Mouse (Mus musculus) testis, adult 2 months (tissue): ENCODE results near the gene Dgat2. TPM values are rescaled to one million over a fixed set of nuclear protein-coding genes. Genes with fewer than 3 reads are reported as not detected.

Experiments used
- H3K27ac ChIP-seq: fragments of 200-500 bp; 2 replicates; pipeline ENCODE4 v1.5.1; 2012; ENCODE audit warnings: low read depth, low read length; ENCODE audit not compliant: control insufficient read depth, insufficient read depth
- H3K27me3 ChIP-seq: fragments of 200-500 bp; 2 replicates; pipeline ENCODE4 v1.6.1; 2012; ENCODE audit warnings: mild to moderate bottlenecking, low read length, moderate library complexity; ENCODE audit not compliant: control insufficient read depth, insufficient read depth
- H3K36me3 ChIP-seq: fragments of 200-500 bp; 2 replicates; pipeline ENCODE4 v1.6.1; 2012; ENCODE audit warnings: mild to moderate bottlenecking, low read length; ENCODE audit not compliant: control insufficient read depth, insufficient read depth
- H3K4me1 ChIP-seq: fragments of 200-500 bp; 2 replicates; pipeline ENCODE4 v1.6.1; 2012; ENCODE audit warnings: low read length; ENCODE audit not compliant: control insufficient read depth, insufficient read depth
- H3K4me3 ChIP-seq: fragments of 200-500 bp; 2 replicates; pipeline ENCODE4 v1.5.1; 2012; ENCODE audit warnings: low read depth, mild to moderate bottlenecking, low read length, moderate library complexity, mixed read lengths; ENCODE audit not compliant: control insufficient read depth
- CTCF ChIP-seq: fragments of 200-500 bp; IDR thresholded peaks from 2 replicates; pipeline ENCODE4 v1.5.1; 2012; ENCODE audit warnings: low read depth, mild to moderate bottlenecking, inconsistent platforms, low read length, moderate library complexity; ENCODE audit not compliant: control insufficient read depth, insufficient read depth, insufficient replicate concordance
- POLR2A ChIP-seq: fragments of 200-500 bp; IDR thresholded peaks from 2 replicates; pipeline ENCODE4 v1.6.1; 2012; ENCODE audit warnings: low read depth, mild to moderate bottlenecking, inconsistent platforms, low read length, moderate library complexity; ENCODE audit not compliant: control insufficient read depth
- polyA plus RNA-seq: library from polyadenylated mRNA; depleted of rRNA; stranded (reverse); fragments of >200 nt; gene quantifications from 2 replicates; pipeline ENCODE4 v1.2.3, GENCODE M21; 2012

Dgat2 gene
- polyA plus RNA-seq, 1 experiment = 315 TPM

DNA sequence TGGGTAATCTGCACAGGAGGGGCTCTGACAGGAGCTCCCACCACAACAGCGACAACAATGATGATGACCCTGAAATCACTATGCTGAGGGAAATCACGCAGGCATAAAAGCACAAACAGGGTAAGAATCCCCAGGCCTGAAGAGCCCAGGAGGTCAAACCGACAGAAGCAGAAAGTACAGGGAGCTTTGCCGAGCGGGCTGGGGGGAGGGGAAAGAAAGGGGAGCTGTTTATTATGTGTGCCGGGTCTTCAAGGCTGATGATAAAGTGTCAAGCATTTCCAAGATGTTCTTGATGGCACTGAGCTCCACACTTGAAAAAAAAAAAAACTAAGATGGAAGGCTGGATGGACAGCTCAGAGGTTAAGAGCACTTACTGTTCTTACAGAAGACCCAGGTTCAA, 45.7 kb downstream of the Dgat2 start:
- H3K36me3 ChIP-seq = no peaks in the 10 kb centered on the region

DNA sequence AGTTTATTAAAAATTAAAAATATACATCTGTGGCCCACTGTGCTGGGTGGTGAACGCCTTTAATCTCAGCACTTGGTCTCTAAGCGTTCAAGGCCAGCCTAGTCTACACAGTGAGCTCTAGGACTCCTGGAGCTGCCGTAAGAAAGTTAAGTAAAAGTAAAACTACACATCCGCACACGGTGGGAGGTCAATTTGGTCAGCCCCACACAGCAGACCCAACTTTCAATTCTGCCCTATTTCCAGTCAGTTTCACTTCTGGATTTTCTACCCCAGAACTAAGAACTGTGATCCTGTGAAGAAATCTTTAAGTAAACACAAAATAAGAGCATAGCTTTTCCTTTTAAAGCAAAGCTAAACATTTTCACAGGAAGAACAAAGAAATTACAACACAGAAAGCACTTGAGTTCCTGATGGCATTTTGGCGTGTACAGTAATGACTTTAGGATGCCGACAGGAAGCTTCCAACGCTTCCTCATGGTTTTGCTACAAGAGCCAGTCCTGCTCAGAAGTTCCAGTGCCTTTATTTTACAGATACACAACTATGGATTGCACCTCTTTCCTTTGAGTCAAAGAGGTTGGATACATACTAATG, 48.6 kb downstream of the Dgat2 start:
- Histone ChIP-seq H3K4me1 (no peaks in the 10 kb centered on the region; the same call in none of the 2 replicates), H3K36me3 (no peaks in the 10 kb centered on the region), H3K4me3 (no peak overlapping the region), H3K27me3 (no peaks in the 10 kb centered on the region), H3K27ac (no peak overlapping the region)
- no peak for TF ChIP-seq POLR2A

More for the DNA sequence above, 45.7 kb downstream of the Dgat2 start:
- no peak overlapping the region for H3K27ac ChIP-seq
- no peak for TF ChIP-seq POLR2A
- no peak for TF ChIP-seq CTCF
- H3K4me1 ChIP-seq = peaks cover 12% of the 10 kb centered on the region
- H3K27me3 ChIP-seq = no peaks in the 10 kb centered on the region
- no peak overlapping the region for H3K4me3 ChIP-seq

DNA sequence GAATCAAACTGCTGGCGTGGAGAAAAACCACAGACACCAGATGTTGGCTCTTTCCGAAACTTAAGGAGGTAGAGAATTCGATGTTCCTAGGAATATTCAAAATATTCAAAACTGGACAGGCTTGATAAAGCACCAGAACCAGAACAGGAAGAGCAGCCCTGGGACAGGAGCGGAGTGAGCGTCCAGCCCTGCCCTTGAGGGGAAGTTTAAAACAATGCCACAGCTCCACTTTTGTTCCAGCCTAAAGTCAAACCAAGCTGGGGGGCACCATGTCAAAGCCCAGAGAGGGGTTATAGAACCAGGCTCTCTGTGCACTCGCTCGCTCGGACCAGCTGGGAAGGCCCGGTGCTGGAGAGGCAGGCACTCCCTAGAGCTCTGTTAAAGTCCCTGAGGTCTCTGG, 49.9 kb downstream of the Dgat2 start:
- no peaks in the 10 kb centered on the region for H3K27me3 ChIP-seq
- H3K27ac ChIP-seq = peak overlapping the region; percentile 60; the same call in 1 of the 2 replicates
- TF ChIP-seq CTCF (no peak), POLR2A (no peak)
- no peak overlapping the region for H3K4me3 ChIP-seq
- no peaks in the 10 kb centered on the region for H3K36me3 ChIP-seq
- H3K4me1 ChIP-seq = peaks cover 9% of the 10 kb centered on the region

DNA sequence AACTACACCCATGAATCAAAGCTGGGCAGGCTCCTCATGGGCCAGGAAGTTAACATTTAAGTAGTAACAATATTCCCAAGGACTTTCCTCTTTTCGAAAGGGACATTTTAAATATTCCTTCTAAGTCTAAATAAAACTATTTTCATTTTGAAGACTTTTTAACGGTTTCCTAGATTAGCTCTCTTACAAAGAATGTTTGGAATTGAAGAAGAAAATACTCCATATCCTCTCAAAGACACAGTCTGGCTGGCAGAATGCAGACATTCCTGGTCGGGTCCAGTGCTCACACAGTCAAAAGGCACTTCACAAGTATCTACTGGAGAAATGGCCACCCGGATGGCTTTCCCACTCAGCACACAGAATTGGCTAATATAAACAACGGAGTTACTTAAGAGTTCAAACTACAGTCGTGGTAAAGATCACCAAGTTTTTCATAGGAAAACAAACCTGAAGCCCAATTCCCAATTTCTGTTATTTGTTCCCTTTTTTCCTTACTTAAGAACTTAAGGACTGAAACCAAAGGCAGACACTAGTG, 50.6 kb downstream of the Dgat2 start:
- no peak for TF ChIP-seq CTCF
- TF ChIP-seq POLR2A = no peak
- Histone ChIP-seq H3K27me3 (no peaks in the 10 kb centered on the region), H3K4me3 (no peak overlapping the region), H3K27ac (no peak overlapping the region), H3K4me1 (peaks cover 13% of the 10 kb centered on the region), H3K36me3 (no peaks in the 10 kb centered on the region)

DNA sequence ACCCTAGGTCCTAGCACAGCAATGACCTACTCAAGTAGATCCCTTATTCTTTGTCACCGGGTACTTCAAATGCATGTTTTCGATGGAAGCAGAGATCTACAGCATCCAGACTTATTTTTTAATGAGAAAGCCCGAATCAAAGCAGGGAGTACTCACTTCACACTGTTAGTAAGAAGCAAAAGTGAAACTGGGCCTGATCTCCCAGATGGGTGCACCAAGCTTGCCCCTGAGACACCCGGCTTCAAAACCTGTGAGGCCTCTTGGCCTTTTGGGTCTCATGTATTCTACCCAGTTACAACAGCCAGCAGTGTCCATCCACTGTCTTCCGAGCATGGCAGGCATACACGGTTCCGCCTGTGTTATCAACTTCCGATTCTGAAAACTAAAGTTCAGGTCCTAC, 53.6 kb downstream of the Dgat2 start:
- Histone ChIP-seq H3K27me3 (no peaks in the 10 kb centered on the region), H3K36me3 (no peaks in the 10 kb centered on the region), H3K4me3 (no peak overlapping the region), H3K27ac (peak overlapping the region; percentile 24), H3K4me1 (peaks cover 13% of the 10 kb centered on the region)
- no peak for TF ChIP-seq POLR2A

DNA sequence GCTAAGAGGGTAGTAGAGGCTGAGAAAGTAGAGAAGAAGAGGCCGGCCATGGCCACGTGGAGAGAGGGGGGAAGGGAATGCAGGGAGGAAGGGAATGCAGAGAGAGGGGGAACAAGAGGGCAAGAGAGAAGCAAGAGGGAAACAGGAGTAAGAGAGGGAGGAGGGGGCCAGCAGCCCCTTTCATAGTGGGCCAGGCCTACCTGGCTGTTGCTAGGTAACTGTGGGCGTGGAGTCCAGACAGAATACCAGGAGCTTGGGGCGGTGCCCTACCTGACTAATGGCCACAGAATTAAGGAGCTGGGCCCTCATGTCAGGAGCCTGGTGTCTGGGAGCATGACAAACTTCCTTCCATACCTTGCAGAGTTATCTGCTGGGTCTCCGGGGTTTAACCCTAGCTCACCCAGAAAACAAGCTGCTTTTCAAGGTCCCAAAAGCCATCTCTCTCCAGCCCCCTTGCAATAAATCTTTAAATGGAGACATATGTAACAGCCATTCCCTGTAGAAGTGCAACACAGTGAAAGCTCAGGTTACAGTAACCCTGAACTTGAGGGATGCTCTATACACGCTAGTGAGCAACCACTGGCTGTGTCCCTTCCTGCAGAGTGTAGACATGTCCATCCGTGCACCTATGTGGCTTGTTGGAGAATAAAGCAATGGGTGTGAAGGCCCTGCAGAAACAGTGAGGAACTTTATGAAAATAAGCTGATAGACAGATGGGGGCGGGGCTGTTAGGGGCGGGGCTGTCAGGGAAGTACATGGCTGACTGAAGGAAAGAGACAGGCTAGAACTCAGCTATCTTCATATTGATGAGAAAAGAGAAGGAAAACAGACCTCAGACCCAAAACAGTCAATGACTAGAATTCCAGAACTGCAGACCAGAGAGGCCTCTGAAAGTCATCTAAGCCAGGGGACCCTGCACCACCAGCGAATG, 54.2 kb downstream of the Dgat2 start:
- no peaks in the 10 kb centered on the region for H3K27me3 ChIP-seq
- TF ChIP-seq CTCF (no peak), POLR2A (no peak)
- H3K36me3 ChIP-seq = no peaks in the 10 kb centered on the region
- H3K4me3 ChIP-seq = no peak overlapping the region
- peaks cover 13% of the 10 kb centered on the region for H3K4me1 ChIP-seq
- peak overlapping the region; percentile 24; the same call in 1 of the 2 replicates for H3K27ac ChIP-seq

DNA sequence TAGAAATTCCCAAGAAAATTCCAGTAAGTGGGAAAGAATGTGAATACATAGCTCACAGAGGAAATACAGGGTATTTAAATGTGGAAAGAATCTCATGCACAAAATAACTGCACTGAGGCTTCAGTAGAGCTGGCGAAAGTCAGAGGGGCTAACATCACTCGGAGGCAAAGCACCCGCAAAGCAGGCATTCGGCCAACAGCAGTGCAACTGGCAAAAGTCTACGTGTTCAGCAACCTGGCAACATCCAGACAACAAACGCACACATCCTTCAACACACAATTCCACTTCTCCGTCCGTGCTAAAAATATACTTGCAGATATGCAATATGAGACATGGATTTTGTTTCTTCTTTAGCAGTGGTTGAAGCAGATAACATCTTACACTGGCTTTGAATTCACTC, 56.5 kb downstream of the Dgat2 start:
- H3K4me3 ChIP-seq = no peak overlapping the region
- H3K27ac ChIP-seq = no peak overlapping the region
- no peaks in the 10 kb centered on the region for H3K27me3 ChIP-seq
- H3K36me3 ChIP-seq = no peaks in the 10 kb centered on the region
- H3K4me1 ChIP-seq = peaks cover 13% of the 10 kb centered on the region
- no peak for TF ChIP-seq CTCF
- TF ChIP-seq POLR2A = no peak
